Mouse (Mus musculus) embryonic facial prominence, embryonic 15.5 days (tissue): ENCODE measurements around the gene Riiad1. TPM values are rescaled to one million over a fixed set of nuclear protein-coding genes. Genes with fewer than 3 reads are reported as not detected.
A peak's percentile ranks its signal among the peaks of the same experiment; 100 is the strongest.

Source experiments
- ATAC-seq: fragments of 200-750 bp; cut with Nextera tagmentation; 2 replicates; pipeline ENCODE4 v1.8.0; 2017; ENCODE audit warnings: low read depth, moderate TSS enrichment; ENCODE audit not compliant: insufficient number of reproducible peaks, low FRiP score, low TSS enrichment
- H3K27ac ChIP-seq: fragments of 300-500 bp; sonication (generic); replicated peaks from 2 replicates; pipeline ENCODE4 v1.5.1; 2015; ENCODE audit warnings: mild to moderate bottlenecking, inconsistent platforms
- H3K27me3 ChIP-seq: fragments of 300-500 bp; sonication (generic); 2 replicates; pipeline ENCODE4 v1.6.1; 2015; ENCODE audit warnings: inconsistent platforms
- H3K36me3 ChIP-seq: fragments of 300-500 bp; sonication (generic); 2 replicates; pipeline ENCODE4 v1.6.1; 2015; ENCODE audit warnings: mild to moderate bottlenecking, inconsistent platforms
- H3K4me1 ChIP-seq: fragments of 300-500 bp; sonication (generic); 2 replicates; pipeline ENCODE4 v1.6.1; 2015; ENCODE audit warnings: inconsistent platforms
- H3K4me2 ChIP-seq: fragments of 300-500 bp; sonication (generic); replicated peaks from 2 replicates; pipeline ENCODE4 v1.6.1; 2015; ENCODE audit warnings: mild to moderate bottlenecking, inconsistent platforms
- H3K4me3 ChIP-seq: fragments of 300-500 bp; sonication (generic); replicated peaks from 2 replicates; pipeline ENCODE4 v1.5.1; 2015; ENCODE audit warnings: mild to moderate bottlenecking, inconsistent platforms
- H3K9ac ChIP-seq: fragments of 300-500 bp; sonication (generic); 2 replicates; pipeline ENCODE4 v1.6.1; 2015; ENCODE audit warnings: inconsistent platforms
- H3K9me3 ChIP-seq: fragments of 300-500 bp; sonication (generic); replicated peaks from 2 replicates; pipeline ENCODE4 v1.6.1; 2016; ENCODE audit warnings: inconsistent platforms
- WGBS: fragments of 180-500 bp; shearing (Covaris S2); methylation state at CpG from one replicate; pipeline ENCODE4 v1.1.7; 2015; 5-methylcytosine and 5-hydroxymethylcytosine counted together
- polyA plus RNA-seq: library from polyadenylated mRNA; unstranded; fragments of >200 nt; fragmentation: Nextera tagmentation; extraction: Ambion mirVana; gene quantifications from 2 replicates; pipeline ENCODE4 v1.2.1, GENCODE M21; 2015

Gene Riiad1
- polyA plus RNA-seq, 1 experiment from 2014 or later, result 31.7 TPM

- no peak overlapping the region for H3K9ac ChIP-seq
- H3K4me2 ChIP-seq, result no peak overlapping the region
- no peak overlapping the region for H3K4me3 ChIP-seq
- no peak for ATAC-seq
- H3K36me3 ChIP-seq, result no peaks in the 10 kb centered on the region
- H3K27me3 ChIP-seq, result no peaks in the 10 kb centered on the region
- no peak overlapping the region for H3K27ac ChIP-seq
- 76% methylated on average over 2 of the region's 2 CpGs for WGBS
- H3K9me3 ChIP-seq, result no peaks in the 10 kb centered on the region
- peaks cover 3% of the 10 kb centered on the region; the same call in 1 of the 2 replicates for H3K4me1 ChIP-seq
Measured at GRCm38 (mm10) chr3:94459834-94460233, 20.3 kb downstream of the Riiad1 start.

- H3K27me3 ChIP-seq, result no peaks in the 10 kb centered on the region
- H3K9ac ChIP-seq, result no peak overlapping the region
- no peaks in the 10 kb centered on the region for H3K9me3 ChIP-seq
- no peak overlapping the region for H3K27ac ChIP-seq
- peak overlapping the region; percentile 40; the same call in 1 of the 2 replicates for H3K4me3 ChIP-seq
- H3K4me2 ChIP-seq, result peak overlapping the region; percentile 52; the same call in 1 of the 2 replicates
- no peaks in the 10 kb centered on the region for H3K36me3 ChIP-seq
- no peak for ATAC-seq
- peaks cover 3% of the 10 kb centered on the region; the same call in 1 of the 2 replicates for H3K4me1 ChIP-seq
- WGBS, result 52% methylated on average over 3 of the region's 3 CpGs
Measured at GRCm38 (mm10) chr3:94457055-94457454, 23.1 kb downstream of the Riiad1 start.

DNA sequence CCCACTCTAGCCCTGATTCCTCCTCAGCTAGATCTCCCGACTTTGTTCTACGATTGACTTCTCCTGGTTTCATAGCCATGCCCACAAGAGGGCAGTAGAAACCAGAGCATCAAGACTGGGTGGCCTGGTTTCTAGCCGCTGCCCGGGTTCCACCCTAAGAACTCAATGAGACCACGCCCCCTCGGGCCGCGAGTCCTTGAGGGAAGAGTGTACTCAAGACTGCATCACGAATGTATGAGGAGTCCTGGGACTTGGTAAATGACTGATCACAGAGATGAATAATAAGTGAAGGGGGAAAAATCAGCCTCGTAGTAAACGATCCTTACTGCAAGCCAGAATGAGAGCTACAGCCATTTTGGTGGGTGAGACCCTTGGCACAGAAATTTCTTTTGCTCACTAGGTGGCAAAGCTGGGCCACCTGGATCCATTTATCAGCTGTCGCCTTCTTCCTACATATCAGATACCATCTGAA, 23.6 kb downstream of the Riiad1 start:
- Histone ChIP-seq H3K9me3 (no peaks in the 10 kb centered on the region), H3K9ac (no peak overlapping the region), H3K27me3 (no peaks in the 10 kb centered on the region), H3K36me3 (no peaks in the 10 kb centered on the region), H3K27ac (no peak overlapping the region), H3K4me1 (peaks cover 3% of the 10 kb centered on the region; the same call in 1 of the 2 replicates), H3K4me3 (peak overlapping the region; percentile 40), H3K4me2 (peak overlapping the region; percentile 52)
- ATAC-seq, result peak; percentile 85
- WGBS, result under 1% methylated on average over 12 of the region's 12 CpGs

GRCm38 (mm10) chr3:94449377-94449776, 30.8 kb downstream of the Riiad1 start:
- Histone ChIP-seq H3K9ac (no peak overlapping the region), H3K27me3 (no peaks in the 10 kb centered on the region), H3K9me3 (no peaks in the 10 kb centered on the region), H3K4me2 (no peak overlapping the region), H3K27ac (no peak overlapping the region), H3K4me1 (peaks cover 4% of the 10 kb centered on the region; the same call in 1 of the 2 replicates), H3K36me3 (peaks cover 41% of the 10 kb centered on the region), H3K4me3 (no peak overlapping the region)
- no peak for ATAC-seq
- 83% methylated on average over 2 of the region's 2 CpGs for WGBS

DNA sequence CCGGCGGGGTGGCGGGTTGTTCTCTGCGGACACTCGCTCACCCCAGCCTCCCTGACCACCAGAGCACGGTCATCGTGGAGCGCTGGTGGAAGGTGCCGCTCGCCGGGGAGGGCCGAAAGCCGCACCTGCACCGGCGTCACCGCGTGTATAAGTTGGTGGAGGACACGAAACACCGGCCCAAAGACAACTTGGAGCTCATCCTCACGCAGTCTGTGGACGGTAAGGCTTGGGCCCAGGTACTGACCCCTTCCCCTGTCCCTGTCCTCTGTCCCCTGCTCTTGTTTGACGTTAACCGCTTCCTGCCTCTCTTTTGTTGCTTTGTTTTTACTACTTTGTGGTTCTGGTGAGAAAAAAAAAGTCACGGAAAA, 36.6 kb downstream of the Riiad1 start, which contains the start of gene Oaz3:
Oaz3 (minus strand) TSS at position 319 of the 368 bp plus-strand sequence.
- no peaks in the 10 kb centered on the region for H3K27me3 ChIP-seq
- 2% methylated on average over 24 of the region's 24 CpGs for WGBS
- H3K36me3 ChIP-seq, result peaks cover 38% of the 10 kb centered on the region
- peak within 1 kb of the TSS; percentile 93 for H3K9ac ChIP-seq
- peak within 1 kb of the TSS; percentile 82 for H3K4me2 ChIP-seq
- H3K27ac ChIP-seq, result peak within 1 kb of the TSS; percentile 63
- ATAC-seq, result no peak; the same call in 1 of the 2 replicates
- H3K4me1 ChIP-seq, result peaks cover 8% of the 10 kb centered on the region; the same call in 1 of the 2 replicates
- peak within 1 kb of the TSS; percentile 95 for H3K4me3 ChIP-seq
- no peaks in the 10 kb centered on the region for H3K9me3 ChIP-seq

GRCm38 (mm10) chr3:94442951-94443596, 37.1 kb downstream of the Riiad1 start, which contains the start of gene Mrpl9:
Mrpl9 (plus strand) TSS chr3:94443318.
- H3K9me3 ChIP-seq, result no peaks in the 10 kb centered on the region
- H3K9ac ChIP-seq, result peak within 1 kb of the TSS; percentile 93
- peak within 1 kb of the TSS; percentile 63 for H3K27ac ChIP-seq
- H3K4me1 ChIP-seq, result peaks cover 8% of the 10 kb centered on the region; the same call in 1 of the 2 replicates
- under 1% methylated on average over 39 of the region's 39 CpGs for WGBS
- peaks cover 35% of the 10 kb centered on the region for H3K36me3 ChIP-seq
- H3K27me3 ChIP-seq, result no peaks in the 10 kb centered on the region
- H3K4me3 ChIP-seq, result peak within 1 kb of the TSS; percentile 95
- peak within 1 kb of the TSS; percentile 82 for H3K4me2 ChIP-seq
- peak; percentile 95 for ATAC-seq

GRCm38 (mm10) chr3:94441182-94441581, 39.0 kb downstream of the Riiad1 start:
- Histone ChIP-seq H3K4me3 (no peak overlapping the region), H3K9ac (no peak overlapping the region), H3K4me2 (no peak overlapping the region), H3K27ac (no peak overlapping the region), H3K36me3 (peaks cover 16% of the 10 kb centered on the region), H3K27me3 (no peaks in the 10 kb centered on the region), H3K4me1 (peaks cover 8% of the 10 kb centered on the region; the same call in 1 of the 2 replicates), H3K9me3 (no peaks in the 10 kb centered on the region)
- WGBS, result 37% methylated on average over 3 of the region's 3 CpGs
- ATAC-seq, result no peak

- Histone ChIP-seq H3K36me3 (no peaks in the 10 kb centered on the region), H3K4me2 (no peak overlapping the region), H3K27ac (no peak overlapping the region), H3K9me3 (no peaks in the 10 kb centered on the region), H3K4me3 (no peak overlapping the region), H3K9ac (no peak overlapping the region), H3K27me3 (no peaks in the 10 kb centered on the region), H3K4me1 (no peaks in the 10 kb centered on the region)
- ATAC-seq, result no peak
- 78% methylated on average over 9 of the region's 9 CpGs for WGBS
Measured at GRCm38 (mm10) chr3:94436420-94436819, 43.7 kb downstream of the Riiad1 start.

GRCm38 (mm10) chr3:94434305-94434704, 45.8 kb downstream of the Riiad1 start:
- no peaks in the 10 kb centered on the region for H3K9me3 ChIP-seq
- H3K4me1 ChIP-seq, result no peaks in the 10 kb centered on the region
- no peak for ATAC-seq
- H3K4me2 ChIP-seq, result no peak overlapping the region
- H3K36me3 ChIP-seq, result no peaks in the 10 kb centered on the region
- no peaks in the 10 kb centered on the region for H3K27me3 ChIP-seq
- H3K27ac ChIP-seq, result no peak overlapping the region
- 75% methylated on average over 2 of the region's 2 CpGs for WGBS
- no peak overlapping the region for H3K9ac ChIP-seq
- H3K4me3 ChIP-seq, result no peak overlapping the region

DNA sequence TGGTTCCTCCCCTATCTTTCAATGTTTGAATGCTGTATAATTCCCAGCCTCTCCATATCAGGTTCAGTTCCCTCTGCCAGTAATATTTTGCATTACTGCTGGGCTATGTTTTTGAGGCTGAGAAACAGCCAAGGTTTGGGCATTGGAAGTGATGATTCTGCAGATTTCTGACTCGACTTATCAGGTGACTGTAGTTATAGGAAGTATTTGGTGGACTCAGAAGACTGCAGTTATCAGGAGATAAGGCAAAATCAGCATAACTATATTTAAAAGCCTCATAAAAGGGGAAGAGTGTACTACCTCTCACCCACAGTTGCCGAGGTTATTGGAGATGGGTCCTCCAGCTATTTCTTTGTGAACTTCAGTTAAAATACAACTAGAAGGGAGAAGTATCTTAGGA, 49.2 kb downstream of the Riiad1 start:
- H3K27me3 ChIP-seq, result no peaks in the 10 kb centered on the region
- no peak overlapping the region for H3K9ac ChIP-seq
- no peak for ATAC-seq
- no peak overlapping the region for H3K27ac ChIP-seq
- H3K4me3 ChIP-seq, result no peak overlapping the region
- no peaks in the 10 kb centered on the region for H3K36me3 ChIP-seq
- 63% methylated on average over 2 of the region's 2 CpGs for WGBS
- no peaks in the 10 kb centered on the region for H3K4me1 ChIP-seq
- no peak overlapping the region for H3K4me2 ChIP-seq
- H3K9me3 ChIP-seq, result no peaks in the 10 kb centered on the region
